Mouse (Mus musculus): Measurements from ENCODE around the gene Taf6. TPM values are rescaled to one million over a fixed set of nuclear protein-coding genes. Genes with fewer than 3 reads are reported as not detected.

Taf6 gene
- polyA plus RNA-seq (2017; shearing (Covaris generic)) = 36.5 TPM

DNA sequence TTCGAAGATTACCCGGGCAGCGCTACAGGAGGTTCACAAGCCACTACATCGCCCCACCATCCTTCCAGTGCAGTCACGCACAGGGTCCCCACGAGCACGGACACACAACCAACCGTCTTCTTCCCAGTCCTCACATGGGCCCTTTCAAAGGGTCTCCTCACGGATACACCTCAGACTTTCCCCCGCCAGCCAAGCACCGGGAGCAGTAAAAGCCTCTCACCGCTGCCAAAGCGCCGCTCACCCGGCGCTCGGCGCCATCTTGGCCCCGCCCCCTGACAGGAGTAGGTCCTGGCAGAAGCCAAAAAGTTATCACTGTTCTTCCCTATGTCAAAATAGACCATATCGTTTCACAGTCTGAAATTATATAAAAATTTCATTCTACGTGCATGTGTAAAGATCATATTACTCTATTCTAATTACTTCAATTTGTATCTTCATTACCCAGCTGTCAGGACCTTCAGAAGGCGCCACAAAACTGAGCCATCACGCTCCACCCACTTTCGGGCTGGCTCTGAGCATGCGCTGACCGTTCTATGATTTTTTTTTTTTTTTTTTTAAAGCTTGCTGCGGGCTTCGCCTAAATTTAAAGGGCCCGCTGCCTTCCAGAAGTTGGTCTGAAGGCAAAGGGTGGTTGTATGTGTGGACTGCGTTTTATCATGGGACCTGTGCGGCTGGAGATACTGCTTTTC, at the start of gene Taf6, which contains the start of gene Cnpy4:
TSS of gene Taf6 (minus strand) at position 502 of the 689 bp plus-strand sequence.
TSS of gene Cnpy4 (plus strand) at position 536 of the 689 bp plus-strand sequence.

DNA sequence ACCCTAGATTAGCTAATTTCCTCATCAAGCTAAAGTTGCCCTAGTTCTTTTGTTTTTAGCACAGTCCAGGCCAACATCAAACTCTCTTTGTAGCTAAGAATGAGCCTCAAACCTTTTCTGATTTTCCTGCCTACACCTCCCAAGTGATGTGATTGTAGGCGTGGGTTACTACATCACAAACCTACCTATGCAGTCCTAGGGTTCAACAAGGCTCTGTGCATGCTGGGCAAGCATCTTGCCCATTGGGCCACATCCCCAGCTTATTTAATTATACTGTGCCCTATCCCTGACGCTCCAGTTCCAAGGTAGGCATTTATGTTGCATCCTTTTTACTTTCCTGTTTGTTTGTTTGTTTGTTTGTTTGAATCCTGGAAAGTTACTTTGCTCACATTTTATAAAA, 38.4 kb upstream of the Taf6 start, which contains the start of gene Nxpe5:
TSS of gene Nxpe5 (plus strand) at position 199 of the 400 bp plus-strand sequence.

DNA sequence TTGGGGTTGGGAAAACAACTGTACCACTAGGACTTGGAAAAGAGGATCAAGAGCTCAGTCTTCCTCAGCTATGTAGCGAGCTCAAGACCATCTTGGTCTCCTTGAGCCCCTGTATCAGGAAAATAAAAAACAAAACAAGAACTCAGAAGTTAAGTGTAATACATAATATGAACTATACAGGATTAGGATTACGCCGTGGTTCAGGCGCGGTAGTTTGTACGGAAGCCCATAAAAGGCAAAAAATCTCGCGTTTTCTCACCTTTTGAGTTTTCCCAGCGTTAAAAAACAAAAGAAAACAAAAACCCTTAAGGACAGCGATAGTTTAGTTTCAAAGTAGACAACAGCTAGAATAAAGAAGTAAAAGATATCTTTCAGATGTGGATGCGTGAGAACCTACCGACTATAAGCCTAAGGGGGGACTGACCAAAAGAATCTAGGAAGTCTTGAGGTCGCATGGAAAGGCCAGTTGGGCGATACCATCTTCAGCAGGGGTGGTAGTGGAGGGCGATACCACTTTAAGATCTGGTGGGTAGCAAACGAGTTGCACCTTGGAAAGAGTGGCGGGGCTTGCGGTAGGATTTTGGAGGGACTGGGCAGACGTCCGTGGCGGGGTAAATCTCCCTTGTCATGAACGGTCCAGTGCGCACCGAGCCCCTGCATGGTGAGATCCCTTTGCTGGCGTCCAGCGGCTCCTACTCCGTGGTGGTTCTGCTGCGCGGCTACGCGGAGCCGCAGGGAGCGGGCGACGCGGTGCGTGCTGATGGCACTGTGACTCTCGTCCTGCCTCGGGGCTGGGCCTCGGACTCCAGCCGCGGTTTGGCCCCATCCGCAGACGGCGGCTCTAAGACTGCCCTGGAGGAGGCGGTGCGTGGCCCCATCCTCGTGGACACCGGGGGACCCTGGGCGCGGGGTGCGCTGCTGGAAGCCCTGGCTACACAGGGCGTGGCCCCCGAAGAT, 6.8 kb upstream of the Taf6 start, which contains the start of gene Mblac1:
TSS of gene Mblac1 (plus strand) at position 544 of the 957 bp plus-strand sequence.

DNA sequence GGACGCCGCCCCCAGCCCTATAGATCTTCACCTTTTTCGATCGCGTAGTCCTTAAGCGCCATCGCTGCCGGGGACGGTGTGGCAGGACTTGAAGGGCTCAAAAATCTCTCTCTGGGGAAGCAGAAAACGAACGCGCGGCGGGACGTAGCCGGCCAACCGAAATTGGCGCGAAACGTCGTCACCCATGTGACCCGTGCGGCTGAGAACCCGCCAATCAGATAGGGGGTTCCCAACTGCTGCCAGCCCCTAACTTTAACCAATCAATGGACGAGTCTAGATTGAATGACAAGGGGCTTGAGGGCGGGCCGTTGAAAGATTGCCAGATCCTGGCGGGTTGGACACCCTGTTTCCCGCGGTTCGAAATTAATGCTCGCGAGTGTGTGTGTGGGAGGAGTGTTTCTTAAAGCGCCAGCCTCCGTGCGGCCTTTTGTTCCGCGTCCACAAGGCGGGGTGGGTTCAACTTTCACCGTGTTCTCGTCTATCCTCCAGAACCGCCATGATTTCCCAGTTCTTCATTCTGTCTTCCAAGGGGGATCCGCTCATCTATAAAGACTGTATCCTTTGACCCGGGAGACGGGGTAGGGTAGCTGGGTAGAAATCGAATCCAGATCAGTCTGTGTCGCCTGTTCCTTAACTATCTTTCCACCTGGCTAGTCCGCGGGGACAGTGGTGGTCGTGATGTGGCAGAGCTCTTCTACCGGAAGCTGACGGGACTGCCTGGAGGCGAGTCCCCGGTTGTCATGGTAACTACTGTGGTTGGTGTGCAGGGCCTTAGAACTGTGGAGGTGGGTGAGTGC, 15.4 kb downstream of the Taf6 start, which contains the start of the genes Ap4m1 and Mcm7:
TSS of gene Ap4m1 (plus strand) at position 308 of the 797 bp plus-strand sequence.
TSS of gene Mcm7 (minus strand) at position 728 of the 797 bp plus-strand sequence.

DNA sequence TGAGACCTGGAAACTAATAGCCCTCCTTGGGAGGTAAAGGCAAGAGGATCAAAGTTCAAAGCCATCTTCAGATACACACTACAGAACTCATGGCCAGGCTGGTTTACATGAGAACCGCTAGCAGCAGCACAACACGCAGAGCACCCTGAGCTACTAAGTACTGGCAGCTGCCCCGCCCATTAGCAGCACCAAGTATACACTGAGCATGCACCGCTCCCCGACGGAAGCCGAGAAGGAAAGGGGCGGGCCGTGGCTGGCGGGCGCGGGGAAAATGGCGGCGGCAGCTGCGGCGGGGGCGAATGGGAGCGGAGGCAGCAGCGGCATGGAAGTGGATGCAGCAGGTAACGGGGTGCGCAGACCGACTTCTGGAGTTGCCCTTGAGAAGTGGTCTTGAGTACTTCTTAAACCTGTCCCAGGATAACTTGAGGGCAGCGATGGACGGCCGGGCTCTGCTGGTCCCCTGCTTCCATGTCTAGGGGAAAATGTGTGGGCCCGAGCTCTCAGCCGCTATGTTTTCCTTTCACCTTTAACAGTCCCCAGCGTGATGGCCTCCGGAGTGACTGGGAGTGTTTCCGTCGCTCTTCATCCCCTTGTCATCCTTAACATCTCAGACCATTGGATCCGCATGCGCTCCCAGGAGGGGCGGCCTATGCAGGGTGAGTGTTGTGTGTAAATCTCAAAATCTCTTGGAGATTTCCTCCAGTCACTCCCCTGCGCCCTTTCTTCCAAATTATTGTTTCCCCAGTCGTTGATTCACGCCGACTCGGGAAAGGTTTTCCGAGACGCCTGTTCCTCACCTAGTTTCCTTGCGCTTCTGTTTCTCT, 26.2 kb downstream of the Taf6 start, which contains the start of gene Cops6:
TSS of gene Cops6 (plus strand) at position 230 of the 824 bp plus-strand sequence.

DNA sequence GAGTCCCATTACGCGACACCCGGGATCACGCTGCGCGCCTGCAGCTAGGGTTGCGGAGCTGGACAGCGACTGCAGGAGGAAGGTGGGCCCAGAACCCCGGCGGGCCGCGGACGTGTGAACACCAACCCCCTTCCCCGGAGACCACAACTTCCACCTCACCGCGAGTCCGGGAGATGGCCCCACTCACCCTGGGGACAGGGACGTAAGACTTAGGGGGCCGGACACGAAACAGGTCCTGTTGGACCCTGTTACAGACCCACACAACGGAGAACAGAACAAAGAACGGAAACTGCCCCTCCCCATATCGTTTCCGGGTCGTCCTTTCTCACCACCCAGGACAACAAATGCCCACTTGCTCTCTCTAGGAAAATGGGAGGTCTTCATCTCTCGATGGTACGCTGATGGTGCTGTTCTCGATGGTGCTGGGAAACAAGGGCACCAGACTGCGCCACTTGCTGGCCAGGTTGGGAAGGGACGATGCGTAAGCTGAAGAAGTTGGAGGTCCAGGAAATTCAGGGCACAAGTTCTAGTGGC, 31.7 kb downstream of the Taf6 start, which contains the start of gene Zfp113:
TSS of gene Zfp113 (minus strand) at position 302 of the 534 bp plus-strand sequence.

Other genes with a start within 250 kb of the Taf6 start
- not detected for gene Gjc3, start 224.4 kb downstream of the Taf6 start, polyA plus RNA-seq (2017; shearing (Covaris generic))
- not detected for gene Azgp1, start 205.9 kb downstream of the Taf6 start, polyA plus RNA-seq (2017; shearing (Covaris generic))
- not detected for gene Smok3a, start 166.2 kb downstream of the Taf6 start, polyA plus RNA-seq (2017; shearing (Covaris generic))
- gene Smok3b, start 166.0 kb downstream of the Taf6 start, polyA plus RNA-seq (2017; shearing (Covaris generic)) = 0.73 TPM
- gene Smok3c, start 134.3 kb downstream of the Taf6 start, polyA plus RNA-seq (2017; shearing (Covaris generic)) = 0.84 TPM
- 14.6 TPM for gene Zkscan1, start 102.4 kb downstream of the Taf6 start, polyA plus RNA-seq (2017; shearing (Covaris generic))
- gene Zscan21, start 70.5 kb downstream of the Taf6 start, polyA plus RNA-seq (2017; shearing (Covaris generic)) = 28.0 TPM
- 6.6 TPM for gene Zfp113, start 31.7 kb downstream of the Taf6 start, polyA plus RNA-seq (2017; shearing (Covaris generic))
- 119 TPM for gene Cops6, start 26.4 kb downstream of the Taf6 start, polyA plus RNA-seq (2017; shearing (Covaris generic))
- gene Ap4m1, start 15.4 kb downstream of the Taf6 start, polyA plus RNA-seq (2017; shearing (Covaris generic)) = 9.5 TPM
- 56.4 TPM for gene Mcm7, start 15.0 kb downstream of the Taf6 start, polyA plus RNA-seq (2017; shearing (Covaris generic))
- 12.2 TPM for gene Cnpy4, start within 50 bp of the Taf6 start, polyA plus RNA-seq (2017; shearing (Covaris generic))
- not detected for gene Mblac1, start 6.9 kb upstream of the Taf6 start, polyA plus RNA-seq (2017; shearing (Covaris generic))
- 0.55 TPM for gene Nxpe5, start 38.4 kb upstream of the Taf6 start, polyA plus RNA-seq (2017; shearing (Covaris generic))
- gene Lamtor4, start 68.0 kb upstream of the Taf6 start, polyA plus RNA-seq (2017; shearing (Covaris generic)) = 35.9 TPM
- 19.9 TPM for gene BC037034, start 76.6 kb upstream of the Taf6 start, polyA plus RNA-seq (2017; shearing (Covaris generic))
- gene Gal3st4, start 85.4 kb upstream of the Taf6 start, polyA plus RNA-seq (2017; shearing (Covaris generic)) = not detected
- 0.18 TPM for gene Gm43720, start 92.5 kb upstream of the Taf6 start, polyA plus RNA-seq (2017; shearing (Covaris generic))
- 0.67 TPM for gene Gpc2, start 92.6 kb upstream of the Taf6 start, polyA plus RNA-seq (2017; shearing (Covaris generic))
- 1.1 TPM for gene Stag3, start 92.8 kb upstream of the Taf6 start, polyA plus RNA-seq (2017; shearing (Covaris generic))
- gene Pvrig, start 154.5 kb upstream of the Taf6 start, polyA plus RNA-seq (2017; shearing (Covaris generic)) = 5.2 TPM